Mouse (Mus musculus) layer of hippocampus, adult 2 months (tissue): ENCODE measurements around the gene Bag1. TPM values are rescaled to one million over a fixed set of nuclear protein-coding genes. Genes with fewer than 3 reads are reported as not detected.

Experiments used
- DNase-seq, 2 experiments: peaks; one replicate each; pipeline ENCODE4 v3.0.0; 2022; ENCODE audit warnings: low spot score in 2 of 2
- H3K27ac ChIP-seq: fragments of 200-600 bp; 2 replicates; pipeline ENCODE4 v1.8.1; 2022
- H3K4me3 ChIP-seq: fragments of 200-600 bp; 2 replicates; pipeline ENCODE4 v1.8.1; 2022; ENCODE audit warnings: mild to moderate bottlenecking
- CTCF ChIP-seq: fragments of 200-600 bp; conservative IDR thresholded peaks from 2 replicates; pipeline ENCODE4 v1.8.1; 2022; ENCODE audit warnings: antibody characterized with exemption, mild to moderate bottlenecking, moderate library complexity
- total RNA-seq, 2 experiments: library from RNA; stranded (reverse); gene quantifications; 2 replicates each; pipeline ENCODE4 v1.2.3; 2021

The Bag1 gene
- total RNA-seq, 2 experiments from 2014 or later, result 149 to 151 TPM

DNA sequence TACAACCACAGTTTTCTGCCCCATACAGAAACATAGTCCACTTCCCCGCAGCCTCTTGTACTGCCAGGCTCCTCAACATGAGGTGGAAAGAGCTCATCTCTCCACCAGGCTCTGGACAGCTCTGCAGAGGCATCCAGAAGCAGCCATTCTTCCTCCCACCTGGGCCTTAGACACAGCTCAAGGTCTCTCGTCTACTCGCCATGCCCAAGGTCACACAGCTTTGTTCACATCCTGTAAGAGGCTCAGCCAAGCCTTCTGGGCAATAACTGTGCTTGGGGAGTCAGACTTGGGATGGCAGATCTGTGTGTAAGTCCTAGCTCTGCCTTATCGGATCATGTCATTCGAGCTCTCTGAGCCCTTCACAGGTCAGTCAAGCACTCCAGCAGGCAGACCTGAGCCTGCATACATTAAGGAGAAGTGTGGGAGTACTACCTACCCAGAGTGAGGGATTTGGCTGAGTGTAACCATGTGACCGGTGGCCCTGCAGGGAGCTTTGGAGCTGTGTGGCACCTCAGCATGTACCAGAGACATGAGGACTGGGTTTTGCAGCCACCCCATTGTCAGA lies 24.9 kb downstream of the Bag1 start:
- H3K27ac ChIP-seq, result no peak overlapping the region
- no peak overlapping the region for H3K4me3 ChIP-seq
- no peak for DNase-seq
- no peak for TF ChIP-seq CTCF

DNA sequence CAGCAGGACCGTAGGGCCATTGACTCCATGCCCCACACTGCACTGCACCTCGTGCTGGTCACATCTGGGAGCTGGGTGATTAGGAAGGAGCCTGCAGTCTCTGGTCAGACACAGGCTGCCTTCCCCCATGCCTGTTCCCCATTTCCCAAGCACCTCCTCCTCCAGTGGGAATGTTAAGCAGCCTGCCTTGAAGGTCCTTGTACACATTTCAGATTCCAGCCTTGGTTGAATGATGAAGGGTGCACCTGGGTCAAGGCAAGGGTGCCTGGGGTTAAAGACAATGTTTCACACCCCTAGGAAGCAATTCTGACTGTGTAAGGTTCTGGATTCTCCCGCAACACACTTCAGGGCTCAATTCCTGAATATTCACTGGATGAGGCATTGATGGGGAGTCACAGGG lies 26.8 kb downstream of the Bag1 start:
- no peak for TF ChIP-seq CTCF
- DNase-seq, result no peak
- H3K4me3 ChIP-seq, result no peak overlapping the region
- no peak overlapping the region for H3K27ac ChIP-seq

DNA sequence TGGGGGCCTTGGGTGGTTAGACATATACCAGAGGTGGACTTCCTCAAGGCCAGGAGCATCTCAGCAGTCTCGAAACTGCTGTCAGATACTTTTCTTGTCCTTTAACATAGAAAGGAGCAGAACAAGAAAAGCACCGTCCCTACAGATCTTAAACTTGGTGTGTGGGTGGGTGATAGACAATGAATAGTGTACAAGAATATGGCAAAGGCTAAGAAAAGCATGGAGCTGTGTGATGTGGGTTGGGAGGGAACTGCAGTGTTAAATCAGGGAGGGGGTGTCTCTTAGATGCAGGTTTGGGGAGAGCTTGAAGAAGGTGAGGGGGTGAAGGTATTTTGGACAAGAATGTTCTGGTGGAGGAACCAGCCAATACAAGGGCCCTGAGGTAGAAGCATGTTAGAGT lies 27.5 kb downstream of the Bag1 start:
- no peak for TF ChIP-seq CTCF
- Histone ChIP-seq H3K27ac (no peak overlapping the region), H3K4me3 (no peak overlapping the region)
- DNase-seq, result no peak

DNA sequence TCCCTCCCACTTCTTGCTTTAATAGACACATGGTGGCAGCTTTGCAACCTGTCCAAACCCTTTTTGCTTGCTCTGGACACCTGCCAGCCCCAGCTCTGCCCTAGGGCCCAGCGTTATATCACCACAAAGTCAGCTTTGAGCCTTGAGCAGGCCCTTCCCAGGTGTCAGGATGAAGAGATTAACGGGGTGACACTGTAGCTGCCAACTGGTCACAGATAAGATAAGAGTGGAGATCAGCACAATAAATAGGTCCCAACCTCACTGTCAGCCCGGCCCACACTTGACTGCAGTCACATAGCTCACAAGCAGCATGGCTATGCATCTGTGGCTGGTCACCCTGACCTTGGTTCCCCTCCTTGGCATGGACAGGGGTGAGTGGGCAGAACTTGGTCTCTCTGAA lies 28.3 kb downstream of the Bag1 start, which contains the start of gene Spink4:
Spink4 (plus strand) TSS at position 268 of the 400 bp plus-strand sequence.
- H3K27ac ChIP-seq, result no peak within 1 kb of the TSS
- no peak for DNase-seq
- H3K4me3 ChIP-seq, result no peak within 1 kb of the TSS
- no peak for TF ChIP-seq CTCF

DNA sequence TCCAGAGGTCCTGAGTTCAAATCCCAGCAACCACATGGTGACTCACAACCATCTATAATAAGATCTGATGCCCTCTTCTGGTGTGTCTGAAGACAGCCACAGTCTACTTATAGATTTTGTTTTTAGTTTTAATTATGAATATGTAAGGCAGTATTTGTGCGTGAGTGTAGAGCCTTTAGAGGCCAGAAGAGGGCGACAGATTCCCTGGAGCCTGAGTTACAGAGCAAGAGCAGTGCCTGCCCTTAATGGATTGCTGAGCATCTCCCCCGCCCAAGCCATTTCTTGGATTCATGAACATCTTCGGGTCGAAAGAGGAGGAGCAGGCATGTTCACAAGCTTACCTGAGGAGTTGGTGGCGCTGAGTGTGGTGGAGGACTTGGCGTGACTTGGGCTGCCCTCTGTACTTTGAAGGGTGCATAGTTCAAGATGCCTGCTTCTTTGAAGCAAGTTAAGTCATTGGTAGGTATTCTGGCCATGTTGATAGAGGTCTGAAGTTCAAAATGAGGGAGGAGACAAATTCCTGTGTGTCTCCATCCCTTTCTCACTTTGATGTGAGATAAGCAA lies 31.4 kb downstream of the Bag1 start:
- H3K4me3 ChIP-seq, result no peak overlapping the region
- TF ChIP-seq CTCF, result peak; percentile 55
- no peak overlapping the region for H3K27ac ChIP-seq
- no peak for DNase-seq

DNA sequence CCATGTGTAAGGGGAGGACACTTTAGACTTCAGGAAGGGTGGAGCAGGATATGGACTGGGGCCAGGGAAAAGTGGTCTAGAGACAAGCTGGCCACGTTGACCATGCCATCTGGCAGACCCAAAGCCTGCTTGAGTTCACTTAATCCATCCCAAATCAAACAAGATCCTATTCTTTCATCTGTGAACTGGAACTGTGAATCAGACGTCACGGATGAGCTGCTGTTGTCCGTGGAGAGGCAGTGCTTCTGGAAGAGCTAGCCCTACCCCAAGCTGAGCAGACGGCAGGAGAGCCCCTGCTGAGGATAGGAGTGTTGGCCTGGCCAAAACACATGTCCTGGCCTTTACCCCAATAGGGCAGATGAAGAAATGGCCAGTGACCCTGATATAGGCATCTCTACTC lies 32.1 kb downstream of the Bag1 start:
- TF ChIP-seq CTCF, result no peak
- Histone ChIP-seq H3K4me3 (no peak overlapping the region), H3K27ac (no peak overlapping the region)
- no peak for DNase-seq

DNA sequence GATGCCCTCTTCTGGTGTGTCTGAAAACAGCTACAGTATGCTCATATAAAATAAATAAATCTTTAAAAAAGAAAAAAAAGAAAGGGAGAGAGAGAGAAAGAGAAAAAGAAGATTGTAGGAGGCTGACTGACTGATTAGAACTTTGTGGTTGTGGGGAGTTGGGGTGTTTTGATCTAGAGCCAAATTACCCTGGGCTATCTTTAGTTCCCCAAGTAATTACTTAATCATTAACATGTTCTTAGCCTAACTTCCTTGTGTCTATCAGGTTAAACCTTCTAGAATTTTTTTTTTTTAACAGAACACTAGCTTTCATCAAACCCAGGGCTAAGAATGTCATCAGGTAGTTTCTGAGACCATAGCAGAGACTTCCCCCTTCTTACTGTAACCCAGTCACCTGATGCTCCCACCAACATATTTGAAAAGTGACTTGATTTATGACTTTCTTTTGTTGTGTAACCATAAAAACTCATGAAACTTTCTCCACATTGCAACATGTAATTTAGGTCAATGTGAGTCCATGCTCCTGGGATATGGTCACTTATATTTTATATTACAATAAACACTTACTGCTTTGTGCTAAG lies 33.7 kb downstream of the Bag1 start:
- no peak for TF ChIP-seq CTCF
- Histone ChIP-seq H3K27ac (no peak overlapping the region), H3K4me3 (no peak overlapping the region)
- no peak for DNase-seq

DNA sequence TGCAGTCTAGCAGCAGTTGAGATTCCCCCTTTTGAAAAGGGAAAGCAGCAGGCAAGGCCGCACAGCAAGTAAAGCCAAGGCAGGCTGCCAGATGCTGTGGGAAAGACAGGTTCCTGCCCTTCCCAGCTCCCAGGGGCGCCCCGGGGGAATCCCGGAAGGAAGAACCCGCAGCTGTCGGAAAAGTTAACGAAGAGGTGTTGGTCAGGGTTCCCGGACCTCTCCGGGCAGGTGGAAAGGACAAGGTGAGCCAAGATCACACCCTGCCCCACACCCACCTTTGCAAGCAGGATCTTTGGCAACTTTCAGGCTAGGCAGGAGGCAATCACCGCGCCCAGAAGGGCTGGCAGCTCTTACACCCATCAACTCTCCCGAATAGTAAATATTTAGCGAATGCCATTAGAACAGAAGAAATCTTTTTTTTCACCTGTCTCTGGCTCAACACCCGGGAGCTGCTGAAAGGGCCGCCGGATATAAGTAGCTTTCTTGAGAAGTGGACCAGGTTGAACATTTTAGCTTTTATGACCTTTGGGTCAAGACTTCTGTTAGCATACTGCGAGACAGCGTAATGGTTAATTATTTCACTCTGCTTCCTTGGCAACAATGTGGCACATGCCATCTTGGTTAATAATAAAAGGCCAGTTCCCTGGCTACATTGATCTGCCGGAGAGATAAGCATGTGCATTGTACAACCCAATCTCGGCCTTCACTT lies 39.7 kb downstream of the Bag1 start:
- no peak for TF ChIP-seq CTCF
- Histone ChIP-seq H3K27ac (peak overlapping the region; percentile 44; the same call in 1 of the 2 replicates), H3K4me3 (no peak overlapping the region; the same call in 1 of the 2 replicates)
- DNase-seq, result no peak

DNA sequence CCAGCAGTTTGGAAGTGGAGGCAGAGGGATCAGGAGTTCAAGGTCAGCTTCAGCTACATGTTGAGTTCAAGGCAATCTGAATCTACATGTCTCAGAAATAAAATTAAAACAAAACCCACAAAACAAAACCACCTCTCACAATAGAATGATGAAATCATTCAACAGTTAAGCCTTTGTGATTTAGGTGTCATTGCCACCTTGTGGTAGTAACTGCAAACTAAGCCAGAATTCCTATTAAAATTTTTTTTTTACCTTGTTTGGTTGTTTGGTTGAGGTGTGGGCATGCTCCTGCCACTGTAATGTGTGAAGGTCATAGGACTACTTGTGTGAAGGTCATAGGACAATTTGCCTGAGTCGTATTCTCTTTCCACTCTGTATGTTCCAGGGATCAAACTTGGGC lies 41.8 kb downstream of the Bag1 start:
- TF ChIP-seq CTCF, result peak; percentile 89
- Histone ChIP-seq H3K27ac (no peak overlapping the region), H3K4me3 (no peak overlapping the region)
- DNase-seq, result no peak

DNA sequence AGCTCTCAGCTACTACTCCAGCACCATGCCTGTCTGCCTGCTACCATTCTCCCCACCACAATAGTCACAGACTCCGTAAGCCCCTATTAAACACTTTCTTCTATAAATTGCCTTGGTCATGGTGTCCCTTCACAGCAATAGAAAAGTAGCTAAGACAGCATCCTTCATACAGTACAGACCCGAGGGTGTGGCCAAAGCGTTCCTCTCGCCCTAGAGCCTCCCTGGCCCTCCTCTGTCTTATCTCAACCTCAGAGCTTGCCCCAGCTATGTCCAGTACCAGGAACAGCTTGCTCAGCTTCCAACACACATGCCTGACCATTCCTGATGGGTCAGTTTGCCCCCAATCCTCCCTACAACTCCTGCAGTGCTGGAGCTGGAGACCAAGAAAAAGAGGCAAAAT lies 47.5 kb downstream of the Bag1 start:
- Histone ChIP-seq H3K27ac (no peak overlapping the region), H3K4me3 (no peak overlapping the region)
- no peak for DNase-seq
- no peak for TF ChIP-seq CTCF

DNA sequence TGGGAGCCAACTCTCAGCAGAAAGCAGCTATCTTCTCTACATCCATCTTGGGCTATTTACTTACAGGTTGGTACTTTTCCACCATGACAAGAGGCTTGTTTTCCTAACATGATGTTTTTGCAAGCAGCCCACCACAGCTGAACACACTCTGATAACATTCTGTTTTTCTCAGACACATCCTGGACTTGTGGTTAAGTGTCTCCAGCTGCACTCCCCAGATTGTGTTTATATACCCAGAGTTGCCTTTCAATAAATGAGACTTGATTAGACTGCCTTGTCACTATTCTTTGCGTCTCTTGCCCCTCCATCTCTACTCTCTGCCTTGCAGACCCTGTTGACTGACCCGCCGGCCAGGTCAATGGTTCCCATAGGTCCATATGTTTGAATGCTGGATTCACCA lies 48.0 kb downstream of the Bag1 start:
- DNase-seq, result no peak
- Histone ChIP-seq H3K27ac (no peak overlapping the region), H3K4me3 (no peak overlapping the region)
- no peak for TF ChIP-seq CTCF

DNA sequence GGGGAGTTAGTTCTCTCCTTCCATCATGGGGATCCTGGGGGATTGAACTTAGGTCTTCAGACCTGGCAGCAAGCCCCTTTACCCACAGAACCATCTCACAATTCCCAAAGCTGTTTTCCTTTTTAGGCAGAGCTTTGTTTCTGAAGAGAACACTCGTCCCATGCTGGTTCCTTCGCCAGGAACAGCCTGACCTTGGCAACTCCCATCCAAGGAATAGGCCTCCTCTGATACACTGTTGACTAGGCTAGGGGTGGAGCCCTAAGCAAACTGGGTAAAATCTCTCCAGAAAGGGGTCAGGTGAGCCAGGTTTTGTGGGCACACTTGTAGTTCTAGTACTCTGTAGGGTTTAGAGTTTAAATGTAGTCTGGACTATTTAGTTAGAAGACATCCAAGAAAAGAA lies 48.8 kb downstream of the Bag1 start:
- H3K27ac ChIP-seq, result no peak overlapping the region
- no peak overlapping the region for H3K4me3 ChIP-seq
- TF ChIP-seq CTCF, result no peak
- no peak for DNase-seq

DNA sequence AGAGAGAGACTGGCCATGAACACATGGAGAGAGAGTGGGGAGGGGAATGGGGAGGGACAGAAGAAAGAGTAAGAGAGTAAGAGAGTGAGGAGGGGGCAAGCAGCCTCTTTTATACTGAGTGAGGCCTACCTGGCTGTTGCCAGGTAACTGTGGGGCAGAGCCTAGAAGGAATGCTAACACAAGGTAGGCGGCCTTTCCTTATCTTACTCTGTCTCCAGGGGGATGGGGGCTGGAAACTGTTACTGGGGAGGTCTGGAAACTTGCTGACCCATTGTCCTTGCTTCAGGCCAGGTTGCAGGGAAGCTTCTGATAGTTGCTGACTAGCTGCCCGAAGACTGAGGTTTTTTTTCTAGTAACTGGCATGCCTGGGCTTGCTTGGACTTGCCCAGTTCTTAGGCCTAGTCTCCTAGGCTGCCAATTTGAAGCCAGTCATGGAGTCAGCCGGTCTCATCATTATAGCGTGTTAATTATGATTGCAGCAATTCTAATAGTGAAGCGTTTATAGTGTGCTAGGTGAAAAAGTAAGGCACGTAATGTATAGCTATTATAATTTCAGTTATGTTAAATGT lies 49.5 kb downstream of the Bag1 start:
- no peak for DNase-seq
- TF ChIP-seq CTCF, result no peak
- Histone ChIP-seq H3K27ac (no peak overlapping the region), H3K4me3 (no peak overlapping the region)
